Mouse (Mus musculus) heart, postnatal 0 days (tissue): ENCODE measurements around the gene Ddias.

Experiments used
- CTCF ChIP-seq: IDR thresholded peaks from 2 replicates; pipeline ENCODE4 v1.5.1; 2016; ENCODE audit warnings: antibody characterized with exemption, control low read depth, low read depth
- EP300 ChIP-seq: IDR thresholded peaks from 2 replicates; pipeline ENCODE4 v1.6.1; 2016; ENCODE audit warnings: antibody characterized with exemption, low read depth

DNA sequence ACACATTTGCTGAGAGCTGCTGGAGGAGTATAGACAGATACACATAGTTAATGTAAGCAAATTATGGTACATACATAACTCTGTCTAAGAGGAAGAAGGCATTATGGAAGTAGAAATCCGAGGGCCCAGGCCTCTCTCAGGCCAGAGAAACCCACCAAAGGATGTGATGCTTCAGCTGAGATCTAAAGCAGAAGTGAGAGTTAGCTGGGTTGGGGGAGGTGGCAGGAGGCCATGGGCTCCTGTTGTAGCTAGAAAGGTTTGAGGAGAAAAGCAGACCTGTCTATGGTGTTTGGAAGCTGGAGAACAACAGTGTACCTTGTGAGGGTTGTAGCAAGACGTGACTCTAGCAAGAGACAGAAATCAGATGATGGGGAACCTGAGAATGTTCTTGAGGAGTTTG, 56.8 kb downstream of the Ddias start:
- TF ChIP-seq CTCF (no peak), EP300 (no peak)
